Mouse (Mus musculus): ENCODE measurements around the gene Cdc26. TPM values are rescaled to one million over a fixed set of nuclear protein-coding genes. Genes with fewer than 3 reads are reported as not detected.
A peak's percentile ranks its signal among the peaks of the same experiment; 100 is the strongest.

The Cdc26 gene
- polyA plus RNA-seq, 1 experiment from 2014 or later: 82.0 TPM

DNA sequence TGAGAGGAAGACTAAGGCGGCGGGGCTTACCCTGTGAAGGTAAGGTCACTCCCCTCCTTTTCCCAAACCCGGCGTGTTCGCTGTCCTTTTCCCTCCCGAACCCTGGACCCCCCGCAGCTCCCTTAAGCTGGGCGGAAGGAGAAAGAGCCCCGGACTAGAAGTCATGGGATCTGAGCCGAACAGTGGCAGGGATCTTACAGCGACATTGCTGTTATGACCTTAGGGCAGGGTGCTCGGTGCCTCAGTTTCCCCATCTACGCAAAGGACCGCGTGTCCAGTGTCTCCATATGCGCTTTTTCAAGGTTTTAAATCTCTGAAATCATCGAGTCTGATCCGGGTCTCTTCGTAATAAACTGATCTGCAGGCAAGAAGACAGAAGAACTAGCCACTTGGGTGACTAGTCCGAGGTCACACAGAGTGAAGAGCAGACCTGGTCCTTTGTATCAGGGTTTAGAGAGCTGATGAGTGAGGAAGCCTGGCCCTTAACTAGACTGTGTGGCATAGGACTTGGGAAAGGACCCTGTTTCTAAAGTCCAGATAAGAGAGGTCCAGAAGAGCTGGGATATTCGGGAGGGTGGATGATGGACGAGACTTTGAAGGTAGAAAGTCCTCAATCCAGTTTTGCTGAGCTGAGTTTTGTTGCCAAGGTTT lies 47.5 kb downstream of the Cdc26 start:
- Histone ChIP-seq H3K4me3 (peak overlapping the region; percentile 70), H3K4me2 (peak overlapping the region; percentile 66), H3K36me3 (no peaks in the 10 kb centered on the region), H3K9ac (peak overlapping the region; percentile 68), H3K4me1 (replicated peaks) (peaks cover 17% of the 10 kb centered on the region), H3K27ac (peak overlapping the region; percentile 81), H3K9me3 (replicated peaks) (no peaks in the 10 kb centered on the region), H3K27me3 (no peaks in the 10 kb centered on the region)
- 0% methylated on average over 22 of the region's 22 CpGs for WGBS
- ATAC-seq (replicated peaks; ENCODE audit: insufficient number of reproducible peaks, insufficient read depth, low FRiP score, low read depth): no peak; the same call in 1 of the 2 replicates

DNA sequence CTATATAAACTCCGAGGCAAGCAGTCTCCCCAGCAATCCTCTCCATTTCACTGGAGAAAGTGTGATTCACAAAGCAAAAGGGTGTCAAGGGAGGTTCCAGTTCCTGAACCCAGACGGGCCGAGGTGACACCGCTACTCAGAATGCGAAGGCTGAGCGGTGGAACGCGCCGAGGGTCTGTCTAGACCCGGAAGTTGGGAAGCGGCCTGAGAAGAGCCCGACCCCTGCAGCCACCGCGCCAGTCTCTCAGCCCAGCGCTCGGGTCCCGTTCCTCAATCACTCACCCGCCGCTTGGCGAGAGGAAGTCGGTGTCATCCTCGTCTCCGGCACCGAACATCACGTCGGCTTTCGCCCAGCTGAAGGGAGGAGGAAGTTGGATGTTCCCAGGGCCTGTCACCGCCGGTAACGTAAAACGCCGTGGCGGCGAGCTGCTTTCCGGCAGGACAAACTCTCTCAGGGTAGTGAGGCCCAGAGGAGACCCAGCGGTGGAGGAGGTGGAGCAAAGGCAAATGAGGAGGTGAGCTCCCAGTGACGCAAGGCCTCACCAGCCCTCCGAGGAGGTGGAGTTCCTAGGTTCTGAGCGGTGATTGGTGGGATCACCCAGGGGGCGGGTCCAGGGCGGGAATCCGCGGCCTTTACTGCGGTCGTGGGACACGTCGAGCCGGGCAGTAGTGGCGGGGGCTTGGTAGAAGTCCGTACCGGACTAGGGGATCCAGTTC lies 48.2 kb downstream of the Cdc26 start, which contains the start of the genes Fkbp15 and Slc31a1:
TSS of gene Fkbp15 (minus strand) at position 461 of the 717 bp plus-strand sequence.
TSS of gene Slc31a1 (plus strand) at position 640 of the 717 bp plus-strand sequence.
- peak within 1 kb of the TSS; percentile 70 for H3K4me2 ChIP-seq
- H3K27ac ChIP-seq: peak within 1 kb of the TSS; percentile 83
- under 1% methylated on average over 51 of the region's 51 CpGs for WGBS
- no peaks in the 10 kb centered on the region for H3K9me3 ChIP-seq (replicated peaks)
- peaks cover 17% of the 10 kb centered on the region for H3K4me1 ChIP-seq (replicated peaks)
- peak within 1 kb of the TSS; percentile 75 for H3K9ac ChIP-seq
- H3K4me3 ChIP-seq: peak within 1 kb of the TSS; percentile 70
- no peaks in the 10 kb centered on the region for H3K36me3 ChIP-seq
- no peaks in the 10 kb centered on the region for H3K27me3 ChIP-seq
- peak; percentile 100 for ATAC-seq (replicated peaks; ENCODE audit: insufficient number of reproducible peaks, insufficient read depth, low FRiP score, low read depth)

DNA sequence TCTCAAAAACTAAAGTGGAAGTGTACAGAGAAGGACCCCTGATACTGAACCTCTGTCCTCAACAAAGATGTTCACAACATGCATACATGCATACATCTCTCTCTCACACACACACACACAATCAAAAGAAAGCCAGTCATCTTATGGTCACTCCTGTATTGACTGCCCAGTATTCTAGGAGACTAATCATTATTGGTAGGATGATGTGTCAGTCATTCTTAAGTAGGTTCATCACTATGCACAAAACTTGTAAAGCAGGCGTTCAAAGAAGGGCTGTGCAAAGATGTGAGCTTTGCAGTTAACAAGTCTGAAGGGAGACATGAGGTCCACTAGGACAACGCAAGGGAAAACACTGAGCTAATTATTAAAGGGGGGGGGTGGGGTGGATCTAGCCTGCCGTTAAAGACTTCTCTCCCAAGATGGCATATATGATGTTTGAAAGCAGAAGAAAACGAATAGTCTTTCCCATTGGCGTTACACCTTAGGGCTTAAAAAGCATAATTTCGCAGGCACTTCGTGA lies 49.1 kb downstream of the Cdc26 start:
- no peaks in the 10 kb centered on the region for H3K9me3 ChIP-seq (replicated peaks)
- peak overlapping the region; percentile 70 for H3K4me2 ChIP-seq
- H3K36me3 ChIP-seq: no peaks in the 10 kb centered on the region
- H3K27me3 ChIP-seq: no peaks in the 10 kb centered on the region
- peak overlapping the region; percentile 70 for H3K4me3 ChIP-seq
- 41% methylated on average over 7 of the region's 7 CpGs for WGBS
- H3K9ac ChIP-seq: peak overlapping the region; percentile 75
- ATAC-seq (replicated peaks; ENCODE audit: insufficient number of reproducible peaks, insufficient read depth, low FRiP score, low read depth): no peak
- peaks cover 17% of the 10 kb centered on the region for H3K4me1 ChIP-seq (replicated peaks)
- H3K27ac ChIP-seq: no peak overlapping the region

DNA sequence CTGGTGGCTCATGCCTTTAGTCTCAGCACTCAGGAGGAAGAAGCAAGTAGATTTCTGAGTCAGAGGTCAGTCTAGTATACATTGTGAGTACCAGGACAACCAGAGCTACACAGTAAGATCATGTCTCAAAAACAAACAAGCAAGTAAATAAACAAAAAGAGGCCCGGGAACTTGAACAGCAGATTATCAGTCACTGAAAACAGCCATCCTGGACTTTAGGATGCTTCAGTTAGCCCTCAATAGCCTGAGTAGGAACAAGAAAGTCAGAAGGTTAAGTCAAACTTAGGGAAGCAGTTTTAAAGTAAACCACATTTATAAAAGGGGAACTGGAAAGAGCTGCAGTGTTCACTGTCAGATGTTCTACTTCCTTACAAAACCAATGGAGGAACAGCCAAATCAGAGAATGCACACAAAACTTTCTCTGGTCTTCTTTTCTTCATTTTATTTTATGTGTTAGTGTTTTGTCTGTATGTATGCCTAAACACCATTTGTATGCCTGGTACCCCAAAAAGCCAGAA lies 50.8 kb downstream of the Cdc26 start:
- peaks cover 17% of the 10 kb centered on the region for H3K4me1 ChIP-seq (replicated peaks)
- H3K4me3 ChIP-seq: no peak overlapping the region
- no peaks in the 10 kb centered on the region for H3K36me3 ChIP-seq
- H3K27me3 ChIP-seq: no peaks in the 10 kb centered on the region
- H3K9me3 ChIP-seq (replicated peaks): no peaks in the 10 kb centered on the region
- ATAC-seq (replicated peaks; ENCODE audit: insufficient number of reproducible peaks, insufficient read depth, low FRiP score, low read depth): no peak
- no peak overlapping the region for H3K9ac ChIP-seq
- 75% methylated on average over 1 of the region's 1 CpGs for WGBS
- H3K27ac ChIP-seq: no peak overlapping the region
- no peak overlapping the region for H3K4me2 ChIP-seq

DNA sequence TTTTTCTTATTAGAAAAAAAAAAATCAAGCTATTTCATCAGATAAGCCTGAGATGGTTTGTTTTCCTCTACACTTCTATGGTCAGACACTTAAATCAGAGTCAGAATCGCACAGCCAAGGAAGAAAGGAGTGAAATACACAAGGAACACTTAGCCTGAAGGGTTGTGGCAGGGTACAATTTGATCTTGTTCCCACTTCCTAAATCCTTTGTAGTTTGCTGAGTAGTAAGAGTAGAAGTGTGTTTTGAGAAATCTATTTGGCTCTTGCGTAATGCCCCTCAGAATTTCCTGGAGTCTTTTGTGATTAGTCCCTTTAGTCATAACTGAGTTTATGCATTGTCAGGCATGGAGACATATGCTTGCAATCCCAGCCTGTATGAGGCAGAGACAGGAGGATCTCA lies 59.1 kb downstream of the Cdc26 start:
- no peak overlapping the region for H3K27ac ChIP-seq
- no peak overlapping the region for H3K4me2 ChIP-seq
- no peaks in the 10 kb centered on the region for H3K9me3 ChIP-seq (replicated peaks)
- H3K27me3 ChIP-seq: no peaks in the 10 kb centered on the region
- peaks cover 27% of the 10 kb centered on the region; the same call in 1 of the 2 replicates for H3K36me3 ChIP-seq
- no peak for ATAC-seq (replicated peaks; ENCODE audit: insufficient number of reproducible peaks, insufficient read depth, low FRiP score, low read depth)
- no peak overlapping the region for H3K4me3 ChIP-seq
- H3K9ac ChIP-seq: no peak overlapping the region
- peaks cover 3% of the 10 kb centered on the region; the same call in 1 of the 2 replicates for H3K4me1 ChIP-seq (replicated peaks)
- 87% methylated on average over 2 of the region's 2 CpGs for WGBS

GRCm38 (mm10) chr4:62348329-62348705 lies 60.1 kb downstream of the Cdc26 start:
- no peak overlapping the region for H3K4me2 ChIP-seq
- H3K4me3 ChIP-seq: no peak overlapping the region
- H3K36me3 ChIP-seq: peaks cover 30% of the 10 kb centered on the region
- H3K9me3 ChIP-seq (replicated peaks): no peaks in the 10 kb centered on the region
- H3K4me1 ChIP-seq (replicated peaks): peaks cover 3% of the 10 kb centered on the region; the same call in 1 of the 2 replicates
- peak overlapping the region; percentile 70 for H3K27ac ChIP-seq
- H3K9ac ChIP-seq: no peak overlapping the region
- ATAC-seq (replicated peaks; ENCODE audit: insufficient number of reproducible peaks, insufficient read depth, low FRiP score, low read depth): no peak
- H3K27me3 ChIP-seq: no peaks in the 10 kb centered on the region
- 33% methylated on average over 2 of the region's 2 CpGs for WGBS

- Histone ChIP-seq H3K36me3 (peaks cover 30% of the 10 kb centered on the region), H3K27me3 (no peaks in the 10 kb centered on the region), H3K4me3 (no peak overlapping the region), H3K4me1 (replicated peaks) (peaks cover 3% of the 10 kb centered on the region; the same call in 1 of the 2 replicates), H3K4me2 (no peak overlapping the region), H3K9ac (no peak overlapping the region), H3K9me3 (replicated peaks) (no peaks in the 10 kb centered on the region), H3K27ac (peak overlapping the region; percentile 70)
- 49% methylated on average over 9 of the region's 9 CpGs for WGBS
- 0 out of 2 replicates have a peak, but pooled peaks have one; percentile 50 for ATAC-seq (replicated peaks; ENCODE audit: insufficient number of reproducible peaks, insufficient read depth, low FRiP score, low read depth)
These were observed 60.7 kb downstream of the Cdc26 start for GRCm38 (mm10) chr4:62347605-62348328.

DNA sequence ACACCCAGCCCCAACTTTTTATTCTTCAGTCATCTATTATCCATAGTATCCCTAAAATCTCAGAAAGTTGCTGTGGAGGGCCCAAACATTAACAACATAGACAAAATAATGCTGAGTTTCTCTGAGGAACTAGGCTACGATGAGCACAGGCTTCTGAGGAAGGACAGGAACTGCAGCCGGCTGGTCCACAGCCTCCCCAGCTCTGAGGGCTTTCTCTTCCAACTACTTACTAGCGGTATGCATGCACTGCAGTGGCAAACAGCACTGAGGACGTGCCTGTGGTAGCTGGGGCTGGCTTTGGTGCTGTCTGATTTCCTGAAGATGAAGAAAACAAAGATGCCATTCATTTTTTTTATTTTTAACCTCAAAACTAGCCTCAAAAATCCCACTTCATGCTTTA lies 62.6 kb downstream of the Cdc26 start:
- 74% methylated on average over 4 of the region's 4 CpGs for WGBS
- no peak for ATAC-seq (replicated peaks; ENCODE audit: insufficient number of reproducible peaks, insufficient read depth, low FRiP score, low read depth)
- Histone ChIP-seq H3K27me3 (no peaks in the 10 kb centered on the region), H3K4me3 (no peak overlapping the region), H3K9ac (no peak overlapping the region), H3K4me2 (no peak overlapping the region), H3K4me1 (replicated peaks) (peaks cover 3% of the 10 kb centered on the region; the same call in 1 of the 2 replicates), H3K9me3 (replicated peaks) (no peaks in the 10 kb centered on the region), H3K27ac (no peak overlapping the region), H3K36me3 (peaks cover 27% of the 10 kb centered on the region)

DNA sequence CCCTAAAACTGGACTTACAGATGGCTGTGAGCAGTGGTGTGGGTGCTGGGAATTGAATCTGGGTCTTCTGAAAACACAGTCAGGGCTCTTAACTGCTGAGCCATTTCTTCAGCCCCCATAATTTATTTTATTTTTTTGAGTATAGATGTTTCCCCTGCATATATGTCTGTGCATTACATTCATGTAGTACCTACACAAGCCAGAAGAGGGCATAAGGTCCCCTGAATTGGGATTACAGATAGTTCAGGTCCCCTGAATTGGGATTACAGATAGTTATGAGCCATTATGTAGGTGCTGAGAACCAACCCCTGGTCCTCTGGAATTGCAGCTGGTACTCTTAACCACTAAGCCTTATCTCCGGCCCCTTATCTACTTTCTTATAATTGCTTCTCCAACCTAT lies 64.4 kb downstream of the Cdc26 start:
- H3K4me1 ChIP-seq (replicated peaks): peaks cover 3% of the 10 kb centered on the region; the same call in 1 of the 2 replicates
- H3K4me3 ChIP-seq: no peak overlapping the region

DNA sequence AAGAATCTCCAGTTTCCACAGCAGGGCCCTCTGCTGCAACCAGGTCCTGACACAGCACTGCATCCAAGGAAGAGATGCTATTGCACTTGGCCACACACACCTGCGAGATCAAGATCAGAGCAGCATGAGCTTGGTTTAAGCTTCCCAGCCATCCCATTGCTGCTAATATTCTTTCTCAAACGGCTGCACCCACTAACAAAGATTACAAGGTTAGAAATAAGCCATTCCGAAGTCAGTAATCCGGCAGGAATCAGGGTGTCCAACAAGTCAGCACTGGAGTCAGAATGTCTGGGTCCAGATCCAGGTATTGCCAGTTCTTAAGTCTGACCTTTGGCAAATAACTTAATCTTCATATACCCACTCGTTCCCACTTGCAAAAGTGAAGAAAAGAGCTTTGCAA lies 69.9 kb downstream of the Cdc26 start:
- H3K36me3 ChIP-seq: peaks cover 31% of the 10 kb centered on the region
- H3K9me3 ChIP-seq (replicated peaks): no peaks in the 10 kb centered on the region
- H3K4me3 ChIP-seq: no peak overlapping the region
- no peak overlapping the region for H3K9ac ChIP-seq
- H3K27me3 ChIP-seq: no peaks in the 10 kb centered on the region
- H3K4me1 ChIP-seq (replicated peaks): no peaks in the 10 kb centered on the region
- H3K27ac ChIP-seq: no peak overlapping the region
- no peak overlapping the region for H3K4me2 ChIP-seq
- WGBS: 90% methylated on average over 5 of the region's 5 CpGs
- ATAC-seq (replicated peaks; ENCODE audit: insufficient number of reproducible peaks, insufficient read depth, low FRiP score, low read depth): no peak

More for the DNA sequence above, 64.4 kb downstream of the Cdc26 start:
- no peaks in the 10 kb centered on the region for H3K27me3 ChIP-seq
- no peak overlapping the region for H3K4me2 ChIP-seq
- H3K9me3 ChIP-seq (replicated peaks): no peaks in the 10 kb centered on the region
- H3K36me3 ChIP-seq: peaks cover 23% of the 10 kb centered on the region
- H3K27ac ChIP-seq: no peak overlapping the region
- H3K9ac ChIP-seq: no peak overlapping the region
- 78% methylated on average over 1 of the region's 1 CpGs for WGBS
- no peak for ATAC-seq (replicated peaks; ENCODE audit: insufficient number of reproducible peaks, insufficient read depth, low FRiP score, low read depth)
